Mouse (Mus musculus) heart, adult 2 months (tissue): ENCODE measurements at regions not wholly inside any gene's neighbourhood (a gene's known extent, or its start where the extent isn't known, plus 50 kb on each side); places are given as distances from the start of the nearest gene placed in this dataset.

Experiments used
- CTCF ChIP-seq: fragments of 200-600 bp; IDR thresholded peaks from 2 replicates; pipeline ENCODE4 v1.8.1; 2022; ENCODE audit warnings: antibody characterized with exemption, mild to moderate bottlenecking, moderate library complexity
- EP300 ChIP-seq: fragments of 200-500 bp; IDR thresholded peaks from 2 replicates; pipeline ENCODE4 v1.6.1; 2011; ENCODE audit warnings: low read depth, low read length, control low read depth; ENCODE audit not compliant: insufficient read depth
- POLR2A ChIP-seq: fragments of 200-500 bp; IDR thresholded peaks from 2 replicates; pipeline ENCODE4 v1.6.1; 2011; ENCODE audit warnings: mild to moderate bottlenecking, low read depth, low read length, control low read depth; ENCODE audit not compliant: insufficient read depth

- TF ChIP-seq CTCF (no peak), POLR2A (no peak), EP300 (no peak)
Observed at GRCm38 (mm10) chr12:106446876-106447532, 437.0 kb downstream of the Vrk1 start.
